Mouse (Mus musculus): ENCODE data around the gene Map3k5. TPM values are rescaled to one million over a fixed set of nuclear protein-coding genes. Genes with fewer than 3 reads are reported as not detected.

The Map3k5 gene
- polyA plus RNA-seq (2012; rRNA removed; ENCODE audit: low replicate concordance) = 5.2 and 7.7 TPM in 2 replicates

DNA sequence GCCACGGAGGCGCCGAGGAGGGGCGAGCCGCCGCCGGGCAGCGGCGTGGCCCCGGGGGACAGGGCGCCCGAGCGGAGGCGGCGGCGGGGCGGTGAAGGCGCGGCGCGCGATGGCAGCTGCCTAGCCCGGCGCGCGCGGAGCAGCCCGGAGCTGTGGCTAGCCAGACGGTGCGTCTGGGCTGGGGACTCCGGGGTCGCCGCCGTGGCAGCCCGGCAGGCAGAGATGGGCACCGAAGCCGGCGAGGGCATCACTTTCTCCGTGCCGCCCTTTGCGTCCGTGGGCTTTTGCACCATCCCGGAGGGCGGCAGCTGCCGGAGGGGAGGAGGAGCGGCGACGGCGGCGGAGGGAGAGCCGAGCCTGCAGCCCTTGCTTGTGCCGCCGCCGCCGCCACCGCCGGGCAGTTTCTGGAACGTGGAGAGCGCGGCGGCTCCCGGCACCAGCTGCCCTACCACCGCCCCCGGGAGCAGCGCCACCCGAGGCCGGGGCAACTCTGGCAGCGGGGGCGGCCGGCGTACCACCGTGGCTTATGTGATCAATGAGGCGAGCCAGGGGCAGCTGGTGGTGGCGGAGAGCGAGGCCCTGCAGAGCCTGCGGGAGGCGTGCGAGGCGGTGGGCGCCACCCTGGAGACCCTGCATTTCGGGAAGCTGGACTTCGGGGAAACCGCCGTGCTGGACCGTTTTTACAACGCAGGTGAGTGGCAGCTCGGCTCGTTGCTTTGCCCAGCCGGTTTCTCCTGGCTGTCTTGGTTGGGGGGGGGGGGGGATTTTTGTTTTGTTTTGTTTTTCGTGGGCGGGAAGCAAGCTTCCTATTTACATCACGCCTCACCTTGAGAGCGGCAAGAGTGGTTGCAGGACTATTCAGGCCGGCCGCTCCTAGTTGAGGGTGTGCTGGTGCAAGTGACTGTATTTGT is at the start of gene Map3k5:
Gene Map3k5 (plus strand): TSS at position 89 of the 911 bp plus-strand sequence.

GRCm38 (mm10) chr10:19907246-19907804 is 26.9 kb upstream of the Map3k5 start, which contains the start of gene Pex7:
Gene Pex7 (minus strand): TSS chr10:19907689.

GRCm38 (mm10) chr10:20148130-20148772 is 214.0 kb downstream of the Map3k5 start, which contains the start of gene Map7:
Gene Map7 (plus strand): TSS chr10:20148471.

Other genes starting within 250 kb of the Map3k5 start
- gene Il20ra, start 221.9 kb upstream of the Map3k5 start, polyA plus RNA-seq (2012; rRNA removed; ENCODE audit: low replicate concordance) = 0.14 TPM in 1 of 2 replicates, not detected in the other
- 0.05 TPM in 1 of 2 replicates, not detected in the other for gene Slc35d3, start 83.0 kb upstream of the Map3k5 start, polyA plus RNA-seq (2012; rRNA removed; ENCODE audit: low replicate concordance)
- 28.8 and 35.7 TPM in 2 replicates for gene Pex7, start 26.8 kb upstream of the Map3k5 start, polyA plus RNA-seq (2012; rRNA removed; ENCODE audit: low replicate concordance)
- 2.8 and 6.3 TPM in 2 replicates for gene Map7, start 214.0 kb downstream of the Map3k5 start, polyA plus RNA-seq (2012; rRNA removed; ENCODE audit: low replicate concordance)

Data from subcutaneous adipose tissue, adult 2 months (tissue).